Mouse (Mus musculus): ENCODE results near the gene Adam1a. TPM values are rescaled to one million over a fixed set of nuclear protein-coding genes. Genes with fewer than 3 reads are reported as not detected.

Adam1a gene
- polyA plus RNA-seq, 1 experiment from 2014 or later, result 4.9 TPM

DNA sequence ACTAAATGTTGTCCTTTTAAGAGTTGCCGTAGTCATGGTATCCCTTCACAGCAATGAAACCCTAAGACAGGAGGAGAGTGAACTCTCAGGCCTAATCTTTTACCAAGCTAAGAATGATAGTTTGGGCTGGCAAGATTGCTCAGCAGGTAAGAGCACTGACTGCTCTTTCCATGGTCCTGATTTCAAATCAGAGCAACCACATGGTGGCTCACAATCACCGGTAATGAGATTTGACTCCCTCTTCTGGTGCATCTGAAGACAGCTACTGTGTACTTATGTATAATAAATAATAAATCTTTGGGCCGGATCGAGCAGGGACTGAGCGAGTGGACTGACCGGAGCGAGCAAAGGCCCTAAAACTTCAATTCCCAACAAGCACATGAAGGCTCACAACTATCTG lies 4.0 kb downstream of the Adam1a start:
- ATAC-seq, result no peak
- H3K36me3 ChIP-seq (ENCODE audit: control insufficient read depth, insufficient read depth), result no peaks in the 10 kb centered on the region
- no peak overlapping the region for H3K4me3 ChIP-seq (replicated peaks; ENCODE audit: low read length)
- WGBS, result 93% methylated on average over 7 of the region's 7 CpGs
- H3K4me1 ChIP-seq (replicated peaks; ENCODE audit: control insufficient read depth, insufficient read depth, low read length), result peaks cover 26% of the 10 kb centered on the region
- H3K9me3 ChIP-seq (ENCODE audit: control insufficient read depth, low read length), result no peaks in the 10 kb centered on the region
- no peak overlapping the region for H3K4me2 ChIP-seq (ENCODE audit: low read length)
- no peak overlapping the region for H3K27ac ChIP-seq (ENCODE audit: low read length)
- no peaks in the 10 kb centered on the region for H3K27me3 ChIP-seq (replicated peaks; ENCODE audit: control insufficient read depth, insufficient read depth, low read length)
- H3K9ac ChIP-seq (replicated peaks; ENCODE audit: low read depth, low read length), result no peak overlapping the region

DNA sequence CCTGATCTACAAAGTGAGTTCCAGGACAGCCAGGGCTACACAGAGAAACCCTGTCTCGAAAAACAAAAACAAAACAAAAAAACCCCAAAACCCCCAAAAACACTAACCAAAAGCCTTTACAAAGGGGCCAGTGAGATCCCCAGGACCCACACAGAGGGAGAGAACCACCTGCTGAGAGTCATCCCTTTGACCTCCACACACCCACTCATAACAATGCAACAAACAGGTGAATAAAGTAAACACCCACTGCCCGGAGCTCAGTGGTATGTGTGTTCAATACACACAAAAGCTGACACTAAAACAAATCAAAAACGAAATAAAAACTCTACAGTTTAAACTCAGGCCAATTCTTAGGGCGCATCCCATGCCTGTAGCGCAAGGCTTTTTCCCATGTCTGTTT lies 5.2 kb downstream of the Adam1a start:
- H3K4me1 ChIP-seq (replicated peaks; ENCODE audit: control insufficient read depth, insufficient read depth, low read length), result peaks cover 25% of the 10 kb centered on the region
- no peaks in the 10 kb centered on the region for H3K9me3 ChIP-seq (ENCODE audit: control insufficient read depth, low read length)
- no peak overlapping the region for H3K4me2 ChIP-seq (ENCODE audit: low read length)
- H3K36me3 ChIP-seq (ENCODE audit: control insufficient read depth, insufficient read depth), result peaks cover 8% of the 10 kb centered on the region; the same call in 1 of the 2 replicates
- WGBS, result 93% methylated on average over 5 of the region's 5 CpGs
- no peak overlapping the region for H3K9ac ChIP-seq (replicated peaks; ENCODE audit: low read depth, low read length)
- no peak overlapping the region for H3K27ac ChIP-seq (ENCODE audit: low read length)
- no peaks in the 10 kb centered on the region for H3K27me3 ChIP-seq (replicated peaks; ENCODE audit: control insufficient read depth, insufficient read depth, low read length)
- no peak overlapping the region for H3K4me3 ChIP-seq (replicated peaks; ENCODE audit: low read length)
- no peak for ATAC-seq

DNA sequence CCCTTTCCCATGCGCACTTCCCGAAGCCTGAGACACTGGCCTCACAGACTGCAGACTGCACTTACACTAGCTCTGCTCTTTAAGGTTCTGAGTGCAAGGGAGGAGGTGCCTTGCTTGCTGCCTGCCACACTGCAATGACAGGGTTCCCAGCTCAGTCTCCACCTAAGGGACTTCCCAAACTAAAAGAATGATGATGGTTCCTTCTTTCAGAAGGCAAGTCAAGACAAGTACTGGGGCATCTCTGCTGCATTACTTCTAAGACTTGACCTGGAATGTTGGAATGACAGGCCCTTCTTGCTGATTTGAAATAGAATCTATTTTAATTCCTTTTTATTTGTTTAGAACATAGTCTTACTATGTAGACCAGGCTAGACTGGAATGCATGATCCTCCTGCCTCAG lies 7.7 kb downstream of the Adam1a start:
- no peaks in the 10 kb centered on the region for H3K27me3 ChIP-seq (replicated peaks; ENCODE audit: control insufficient read depth, insufficient read depth, low read length)
- H3K4me2 ChIP-seq (ENCODE audit: low read length), result no peak overlapping the region
- H3K36me3 ChIP-seq (ENCODE audit: control insufficient read depth, insufficient read depth), result peaks cover 18% of the 10 kb centered on the region; the same call in 1 of the 2 replicates
- 75% methylated on average over 2 of the region's 2 CpGs for WGBS
- no peak overlapping the region for H3K27ac ChIP-seq (ENCODE audit: low read length)
- H3K9me3 ChIP-seq (ENCODE audit: control insufficient read depth, low read length), result no peaks in the 10 kb centered on the region
- H3K9ac ChIP-seq (replicated peaks; ENCODE audit: low read depth, low read length), result no peak overlapping the region
- ATAC-seq, result no peak
- no peak overlapping the region for H3K4me3 ChIP-seq (replicated peaks; ENCODE audit: low read length)
- H3K4me1 ChIP-seq (replicated peaks; ENCODE audit: control insufficient read depth, insufficient read depth, low read length), result 0 out of 2 replicates have a peak, but pooled peaks cover 5% of the 10 kb centered on the region

DNA sequence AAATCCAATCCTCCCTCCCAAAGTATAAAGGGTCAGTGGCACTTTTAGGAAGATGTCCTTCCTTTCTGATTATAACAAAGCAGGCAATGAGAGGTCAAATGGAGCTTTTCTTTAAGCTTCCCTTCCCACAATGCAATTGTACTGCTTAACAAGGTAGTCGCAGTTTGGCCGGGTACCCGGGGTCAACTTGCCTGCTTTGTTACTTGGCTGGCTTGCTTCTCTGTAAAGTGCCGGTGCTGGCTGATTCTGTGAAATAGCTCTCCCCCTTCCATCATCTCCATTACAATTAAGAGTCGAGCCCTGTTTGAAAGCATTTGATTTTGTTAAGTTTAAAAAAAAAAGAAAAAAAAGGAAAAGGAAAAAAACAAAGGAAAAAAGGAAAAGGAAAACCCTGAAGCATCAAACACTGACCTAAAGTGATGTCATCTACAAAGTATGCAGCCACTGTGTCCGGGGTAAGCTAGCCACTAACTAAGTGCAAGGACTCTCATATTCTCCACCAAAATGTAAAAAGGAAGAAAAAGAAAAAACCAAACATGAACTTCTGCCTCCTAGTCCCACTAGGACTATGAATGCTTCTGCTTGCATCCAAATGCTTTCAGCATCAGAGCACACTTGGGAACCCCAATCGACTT lies 8.2 kb downstream of the Adam1a start:
- Histone ChIP-seq H3K4me1 (replicated peaks; ENCODE audit: control insufficient read depth, insufficient read depth, low read length) (0 out of 2 replicates have a peak, but pooled peaks cover under 1% of the 10 kb centered on the region), H3K27ac (ENCODE audit: low read length) (no peak overlapping the region), H3K9me3 (ENCODE audit: control insufficient read depth, low read length) (no peaks in the 10 kb centered on the region), H3K4me2 (ENCODE audit: low read length) (no peak overlapping the region), H3K9ac (replicated peaks; ENCODE audit: low read depth, low read length) (no peak overlapping the region), H3K4me3 (replicated peaks; ENCODE audit: low read length) (no peak overlapping the region), H3K36me3 (ENCODE audit: control insufficient read depth, insufficient read depth) (peaks cover 20% of the 10 kb centered on the region; the same call in 1 of the 2 replicates), H3K27me3 (replicated peaks; ENCODE audit: control insufficient read depth, insufficient read depth, low read length) (no peaks in the 10 kb centered on the region)
- no peak for ATAC-seq
- WGBS, result 37% methylated on average over 7 of the region's 7 CpGs

DNA sequence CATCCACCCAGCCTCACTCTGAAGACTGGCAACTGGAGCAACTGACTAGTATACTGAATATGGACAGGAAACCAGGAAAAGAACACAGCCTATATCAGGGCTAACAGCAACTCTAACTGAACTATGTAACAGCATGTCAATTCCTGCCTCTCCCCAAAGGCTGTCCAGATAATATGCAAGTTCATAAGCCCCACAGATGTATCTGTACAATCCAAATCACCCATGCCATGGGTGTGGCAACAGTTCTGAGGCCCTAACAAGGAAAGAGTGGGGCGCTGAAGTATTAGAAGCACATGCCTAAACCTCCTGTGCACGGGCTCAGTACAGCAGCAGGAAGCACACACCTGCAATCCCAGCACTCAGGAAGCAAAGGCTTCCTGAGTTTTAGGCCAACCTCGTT lies 10.2 kb downstream of the Adam1a start:
- Histone ChIP-seq H3K4me1 (replicated peaks; ENCODE audit: control insufficient read depth, insufficient read depth, low read length) (no peaks in the 10 kb centered on the region), H3K4me2 (ENCODE audit: low read length) (no peak overlapping the region), H3K27me3 (replicated peaks; ENCODE audit: control insufficient read depth, insufficient read depth, low read length) (no peaks in the 10 kb centered on the region), H3K9ac (replicated peaks; ENCODE audit: low read depth, low read length) (no peak overlapping the region), H3K4me3 (replicated peaks; ENCODE audit: low read length) (no peak overlapping the region), H3K9me3 (ENCODE audit: control insufficient read depth, low read length) (no peaks in the 10 kb centered on the region), H3K27ac (ENCODE audit: low read length) (no peak overlapping the region), H3K36me3 (ENCODE audit: control insufficient read depth, insufficient read depth) (peaks cover 32% of the 10 kb centered on the region)
- WGBS, result 96% methylated on average over 3 of the region's 3 CpGs
- no peak for ATAC-seq

DNA sequence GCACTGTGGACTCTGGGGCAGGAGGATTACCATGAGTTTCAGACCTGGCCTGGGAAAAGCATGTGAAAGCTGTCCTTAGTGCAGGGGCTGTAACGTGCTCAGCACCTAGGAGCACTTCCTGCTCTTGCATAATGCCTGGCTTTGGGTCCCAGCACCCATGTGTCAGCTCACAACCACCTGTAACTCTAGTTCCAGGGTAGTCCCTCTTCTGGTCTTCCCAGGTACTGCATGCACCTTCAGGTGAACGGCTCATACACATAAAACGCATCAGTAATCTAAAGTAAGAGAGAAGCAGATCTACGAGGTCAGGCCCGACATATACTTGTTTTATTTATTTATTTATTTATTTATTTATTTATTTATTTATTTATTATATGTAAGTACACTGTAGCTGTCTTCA lies 10.8 kb downstream of the Adam1a start:
- Histone ChIP-seq H3K4me1 (replicated peaks; ENCODE audit: control insufficient read depth, insufficient read depth, low read length) (no peaks in the 10 kb centered on the region), H3K27me3 (replicated peaks; ENCODE audit: control insufficient read depth, insufficient read depth, low read length) (no peaks in the 10 kb centered on the region), H3K9ac (replicated peaks; ENCODE audit: low read depth, low read length) (no peak overlapping the region), H3K4me3 (replicated peaks; ENCODE audit: low read length) (no peak overlapping the region), H3K36me3 (ENCODE audit: control insufficient read depth, insufficient read depth) (peaks cover 32% of the 10 kb centered on the region), H3K27ac (ENCODE audit: low read length) (no peak overlapping the region), H3K4me2 (ENCODE audit: low read length) (no peak overlapping the region), H3K9me3 (ENCODE audit: control insufficient read depth, low read length) (no peaks in the 10 kb centered on the region)
- 94% methylated on average over 5 of the region's 5 CpGs for WGBS
- no peak for ATAC-seq

DNA sequence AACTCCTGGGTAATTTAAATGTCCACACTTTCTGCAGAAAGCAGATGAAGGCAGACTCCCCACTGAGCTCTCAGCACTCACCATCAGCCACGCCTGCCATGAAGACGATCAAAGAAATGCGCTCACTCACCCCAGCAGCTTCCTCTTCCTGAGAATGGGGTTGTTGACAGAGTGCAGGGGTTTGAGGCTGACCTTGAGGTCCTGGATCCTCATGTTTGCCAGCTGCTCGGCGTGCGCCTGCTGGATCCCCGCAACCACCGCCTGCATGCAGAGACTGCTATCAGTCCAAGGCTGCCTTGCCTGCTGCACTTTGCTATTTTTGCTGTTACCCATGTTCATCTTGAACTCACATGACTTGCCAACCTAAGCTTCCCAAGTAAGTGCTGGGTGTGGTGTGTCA lies 18.3 kb downstream of the Adam1a start:
- WGBS, result 86% methylated on average over 8 of the region's 8 CpGs
- H3K4me3 ChIP-seq (replicated peaks; ENCODE audit: low read length), result no peak overlapping the region

DNA sequence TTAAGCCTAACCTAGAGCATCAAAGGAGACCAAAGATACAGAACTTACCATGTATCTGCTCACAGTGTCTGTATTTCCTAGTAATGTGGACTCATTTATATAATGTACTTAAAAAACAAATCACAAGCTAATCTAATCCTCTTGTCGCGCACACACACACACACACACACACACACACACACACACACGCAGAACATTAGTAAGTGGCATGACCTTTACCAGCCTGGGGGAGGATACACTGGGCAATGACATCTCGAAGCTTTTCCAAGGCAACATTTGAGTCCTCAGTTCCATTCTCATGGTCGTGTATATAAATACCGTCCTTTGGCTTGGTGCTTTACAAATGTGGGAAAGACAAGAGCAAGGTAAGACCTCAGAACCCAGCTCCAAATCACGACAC lies 18.8 kb downstream of the Adam1a start:
- Histone ChIP-seq H3K27me3 (replicated peaks; ENCODE audit: control insufficient read depth, insufficient read depth, low read length) (no peaks in the 10 kb centered on the region), H3K4me1 (replicated peaks; ENCODE audit: control insufficient read depth, insufficient read depth, low read length) (no peaks in the 10 kb centered on the region), H3K9ac (replicated peaks; ENCODE audit: low read depth, low read length) (no peak overlapping the region), H3K36me3 (ENCODE audit: control insufficient read depth, insufficient read depth) (peaks cover 42% of the 10 kb centered on the region), H3K27ac (ENCODE audit: low read length) (no peak overlapping the region), H3K4me2 (ENCODE audit: low read length) (no peak overlapping the region), H3K4me3 (replicated peaks; ENCODE audit: low read length) (no peak overlapping the region), H3K9me3 (ENCODE audit: control insufficient read depth, low read length) (no peaks in the 10 kb centered on the region)
- ATAC-seq, result no peak
- 91% methylated on average over 7 of the region's 7 CpGs for WGBS

More for the DNA sequence above, 18.3 kb downstream of the Adam1a start:
- H3K4me2 ChIP-seq (ENCODE audit: low read length), result no peak overlapping the region
- H3K36me3 ChIP-seq (ENCODE audit: control insufficient read depth, insufficient read depth), result peaks cover 44% of the 10 kb centered on the region
- no peaks in the 10 kb centered on the region for H3K4me1 ChIP-seq (replicated peaks; ENCODE audit: control insufficient read depth, insufficient read depth, low read length)
- H3K27me3 ChIP-seq (replicated peaks; ENCODE audit: control insufficient read depth, insufficient read depth, low read length), result no peaks in the 10 kb centered on the region
- no peaks in the 10 kb centered on the region for H3K9me3 ChIP-seq (ENCODE audit: control insufficient read depth, low read length)
- no peak overlapping the region for H3K27ac ChIP-seq (ENCODE audit: low read length)
- ATAC-seq, result no peak
- H3K9ac ChIP-seq (replicated peaks; ENCODE audit: low read depth, low read length), result no peak overlapping the region

DNA sequence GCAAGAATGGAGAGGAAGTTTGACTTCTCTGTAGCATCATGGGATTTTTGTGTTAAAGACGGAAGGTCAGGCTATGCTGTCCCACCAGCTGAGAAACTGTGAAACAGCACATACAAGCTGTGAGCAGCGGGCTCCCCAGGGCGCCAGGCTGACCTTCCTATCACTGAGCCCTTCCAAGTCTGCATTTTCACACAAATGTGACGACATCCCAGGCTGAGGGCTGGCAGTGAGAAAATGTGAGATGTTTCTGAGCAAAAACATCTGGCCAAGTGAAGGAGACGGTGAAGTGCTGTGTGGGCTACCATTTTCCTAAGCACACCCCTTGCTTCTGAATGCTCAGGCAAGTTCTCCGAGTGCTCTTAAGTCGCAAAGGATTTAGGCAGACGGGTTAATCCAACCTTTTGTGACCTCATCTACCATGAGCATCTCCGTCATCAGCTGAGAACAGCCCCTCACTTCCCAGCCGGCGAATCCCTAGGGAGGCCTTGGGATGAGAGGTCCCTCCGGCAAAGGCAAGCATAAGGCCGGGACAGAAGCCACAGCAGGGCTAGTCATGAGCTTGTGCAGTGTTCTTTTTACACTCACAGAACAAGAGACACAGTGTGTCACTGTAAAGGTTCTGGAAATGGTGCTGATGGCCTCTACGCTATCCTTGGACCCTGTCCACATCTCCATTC lies 19.4 kb downstream of the Adam1a start:
- ATAC-seq, result no peak
- Histone ChIP-seq H3K27me3 (replicated peaks; ENCODE audit: control insufficient read depth, insufficient read depth, low read length) (no peaks in the 10 kb centered on the region), H3K27ac (ENCODE audit: low read length) (no peak overlapping the region), H3K4me2 (ENCODE audit: low read length) (no peak overlapping the region), H3K4me1 (replicated peaks; ENCODE audit: control insufficient read depth, insufficient read depth, low read length) (no peaks in the 10 kb centered on the region), H3K36me3 (ENCODE audit: control insufficient read depth, insufficient read depth) (peaks cover 42% of the 10 kb centered on the region), H3K9me3 (ENCODE audit: control insufficient read depth, low read length) (no peaks in the 10 kb centered on the region), H3K9ac (replicated peaks; ENCODE audit: low read depth, low read length) (no peak overlapping the region), H3K4me3 (replicated peaks; ENCODE audit: low read length) (no peak overlapping the region)
- 91% methylated on average over 14 of the region's 14 CpGs for WGBS

Measured in forebrain, embryonic 16.5 days (tissue).